Mouse (Mus musculus): ENCODE measurements around the gene Fshr. TPM values are rescaled to one million over a fixed set of nuclear protein-coding genes. Genes with fewer than 3 reads are reported as not detected.

Fshr gene
- polyA plus RNA-seq, 1 experiment from 2014 or later = not detected

- ATAC-seq (replicated peaks) = no peak
Observed at GRCm38 (mm10) chr17:89013691-89014090, 186.8 kb downstream of the Fshr start.

GRCm38 (mm10) chr17:89009117-89009516 is 191.4 kb downstream of the Fshr start:
- Histone ChIP-seq H3K27ac (no peak overlapping the region), H3K4me2 (no peak overlapping the region), H3K36me3 (replicated peaks) (no peaks in the 10 kb centered on the region), H3K27me3 (replicated peaks) (no peaks in the 10 kb centered on the region), H3K9ac (no peak overlapping the region), H3K9me3 (no peaks in the 10 kb centered on the region), H3K4me1 (no peaks in the 10 kb centered on the region), H3K4me3 (no peak overlapping the region)
- WGBS = 39% methylated on average over 1 of the region's 1 CpGs
- no peak for ATAC-seq (replicated peaks)

More at GRCm38 (mm10) chr17:89013691-89014090, 186.8 kb downstream of the Fshr start:
- H3K4me2 ChIP-seq = no peak overlapping the region
- H3K4me3 ChIP-seq = no peak overlapping the region
- no peaks in the 10 kb centered on the region for H3K9me3 ChIP-seq
- no peak overlapping the region for H3K9ac ChIP-seq
- no peaks in the 10 kb centered on the region for H3K4me1 ChIP-seq
- no peaks in the 10 kb centered on the region for H3K36me3 ChIP-seq (replicated peaks)
- H3K27ac ChIP-seq = no peak overlapping the region
- H3K27me3 ChIP-seq (replicated peaks) = no peaks in the 10 kb centered on the region

DNA sequence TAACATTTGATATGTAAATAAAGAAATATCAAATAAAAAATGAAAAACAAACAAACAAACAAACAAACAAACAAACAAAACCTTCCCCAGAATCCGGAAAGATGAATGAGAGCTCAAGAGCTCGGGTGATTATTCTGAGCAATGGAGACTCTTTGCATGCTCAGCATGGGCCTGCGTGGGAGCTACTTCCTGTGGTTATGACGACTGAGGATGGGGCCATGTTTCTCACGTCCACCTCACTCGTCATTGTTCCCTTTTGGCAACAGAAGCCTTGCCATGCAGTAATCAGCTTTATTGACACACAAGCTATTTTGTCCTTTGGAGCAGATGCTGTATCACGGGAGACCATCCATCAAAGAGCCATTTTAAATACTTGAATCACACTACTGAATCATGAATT is 191.8 kb downstream of the Fshr start:
- Histone ChIP-seq H3K4me1 (no peaks in the 10 kb centered on the region), H3K9me3 (no peaks in the 10 kb centered on the region), H3K27ac (no peak overlapping the region), H3K4me3 (no peak overlapping the region), H3K9ac (no peak overlapping the region), H3K27me3 (replicated peaks) (no peaks in the 10 kb centered on the region), H3K36me3 (replicated peaks) (no peaks in the 10 kb centered on the region), H3K4me2 (no peak overlapping the region)
- ATAC-seq (replicated peaks) = no peak
- 61% methylated on average over 7 of the region's 7 CpGs for WGBS

- no peaks in the 10 kb centered on the region for H3K9me3 ChIP-seq
- no peaks in the 10 kb centered on the region for H3K4me1 ChIP-seq
- H3K27ac ChIP-seq = no peak overlapping the region
- H3K27me3 ChIP-seq (replicated peaks) = no peaks in the 10 kb centered on the region
- no peak overlapping the region for H3K4me2 ChIP-seq
- no peak overlapping the region for H3K4me3 ChIP-seq
- ATAC-seq (replicated peaks) = no peak
- 55% methylated on average over 5 of the region's 5 CpGs for WGBS
- H3K36me3 ChIP-seq (replicated peaks) = no peaks in the 10 kb centered on the region
- no peak overlapping the region for H3K9ac ChIP-seq
Observed at GRCm38 (mm10) chr17:89005959-89006358, 194.5 kb downstream of the Fshr start.

- Histone ChIP-seq H3K4me2 (no peak overlapping the region), H3K36me3 (replicated peaks) (no peaks in the 10 kb centered on the region), H3K27ac (no peak overlapping the region), H3K4me3 (no peak overlapping the region), H3K9me3 (no peaks in the 10 kb centered on the region), H3K4me1 (no peaks in the 10 kb centered on the region), H3K9ac (no peak overlapping the region), H3K27me3 (replicated peaks) (no peaks in the 10 kb centered on the region)
- ATAC-seq (replicated peaks) = no peak
Observed at GRCm38 (mm10) chr17:88999907-89000306, 200.6 kb downstream of the Fshr start.

GRCm38 (mm10) chr17:88998243-88998642 is 202.2 kb downstream of the Fshr start:
- Histone ChIP-seq H3K27ac (no peak overlapping the region), H3K36me3 (replicated peaks) (no peaks in the 10 kb centered on the region), H3K9ac (no peak overlapping the region), H3K4me3 (no peak overlapping the region), H3K4me2 (no peak overlapping the region), H3K9me3 (no peaks in the 10 kb centered on the region), H3K27me3 (replicated peaks) (no peaks in the 10 kb centered on the region), H3K4me1 (no peaks in the 10 kb centered on the region)
- ATAC-seq (replicated peaks) = no peak
- 87% methylated on average over 1 of the region's 1 CpGs for WGBS

GRCm38 (mm10) chr17:88991238-88991637 is 209.2 kb downstream of the Fshr start:
- H3K27me3 ChIP-seq (replicated peaks) = no peaks in the 10 kb centered on the region
- no peak for ATAC-seq (replicated peaks)
- H3K4me2 ChIP-seq = no peak overlapping the region
- no peaks in the 10 kb centered on the region for H3K36me3 ChIP-seq (replicated peaks)
- H3K4me1 ChIP-seq = no peaks in the 10 kb centered on the region
- H3K4me3 ChIP-seq = no peak overlapping the region
- no peak overlapping the region for H3K9ac ChIP-seq
- H3K9me3 ChIP-seq = no peaks in the 10 kb centered on the region
- H3K27ac ChIP-seq = no peak overlapping the region
- WGBS = 92% methylated on average over 4 of the region's 4 CpGs

DNA sequence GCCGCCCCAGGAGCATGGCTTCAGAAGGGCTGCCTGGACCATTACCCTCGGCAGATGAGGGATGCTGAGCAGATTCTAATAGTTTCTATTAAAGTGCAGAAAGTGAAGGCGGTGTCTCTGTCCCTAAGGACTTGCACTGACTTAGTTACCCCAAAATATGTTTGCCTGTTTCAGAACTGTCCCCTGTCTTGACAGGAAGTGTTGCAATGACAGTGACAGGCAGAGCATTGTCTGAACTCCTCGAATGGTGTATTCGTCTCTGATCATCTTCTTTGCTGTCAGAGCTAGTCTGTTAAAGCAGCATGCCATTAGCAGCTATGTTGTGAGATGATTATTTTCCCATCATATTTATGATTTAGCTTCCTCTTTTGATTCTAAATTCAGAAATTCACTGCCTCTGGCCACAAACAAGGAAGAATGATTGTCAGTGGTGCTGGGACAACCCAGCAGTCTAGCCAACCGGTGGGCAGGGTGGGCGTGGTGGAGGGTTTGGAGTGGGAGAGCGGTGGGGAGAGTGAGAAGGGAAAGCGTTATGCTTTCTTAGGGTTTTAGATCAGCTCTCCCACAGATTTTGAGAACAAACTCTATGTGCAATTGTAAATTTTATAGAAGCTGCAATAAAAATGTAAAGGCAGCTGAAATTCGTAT is 219.6 kb downstream of the Fshr start:
- Histone ChIP-seq H3K27ac (no peak overlapping the region), H3K4me2 (no peak overlapping the region), H3K4me3 (no peak overlapping the region), H3K36me3 (replicated peaks) (no peaks in the 10 kb centered on the region), H3K9me3 (no peaks in the 10 kb centered on the region), H3K4me1 (no peaks in the 10 kb centered on the region), H3K27me3 (replicated peaks) (no peaks in the 10 kb centered on the region), H3K9ac (no peak overlapping the region)
- ATAC-seq (replicated peaks) = no peak; the same call in 1 of the 2 replicates
- WGBS = 75% methylated on average over 10 of the region's 10 CpGs

- no peaks in the 10 kb centered on the region for H3K9me3 ChIP-seq
- no peak overlapping the region for H3K4me3 ChIP-seq
- H3K9ac ChIP-seq = no peak overlapping the region
- WGBS = 94% methylated on average over 3 of the region's 3 CpGs
- H3K4me2 ChIP-seq = no peak overlapping the region
- no peaks in the 10 kb centered on the region for H3K4me1 ChIP-seq
- H3K36me3 ChIP-seq (replicated peaks) = no peaks in the 10 kb centered on the region
- H3K27ac ChIP-seq = no peak overlapping the region
- no peak for ATAC-seq (replicated peaks)
- H3K27me3 ChIP-seq (replicated peaks) = no peaks in the 10 kb centered on the region
Observed at GRCm38 (mm10) chr17:88974538-88974937, 225.9 kb downstream of the Fshr start.

DNA sequence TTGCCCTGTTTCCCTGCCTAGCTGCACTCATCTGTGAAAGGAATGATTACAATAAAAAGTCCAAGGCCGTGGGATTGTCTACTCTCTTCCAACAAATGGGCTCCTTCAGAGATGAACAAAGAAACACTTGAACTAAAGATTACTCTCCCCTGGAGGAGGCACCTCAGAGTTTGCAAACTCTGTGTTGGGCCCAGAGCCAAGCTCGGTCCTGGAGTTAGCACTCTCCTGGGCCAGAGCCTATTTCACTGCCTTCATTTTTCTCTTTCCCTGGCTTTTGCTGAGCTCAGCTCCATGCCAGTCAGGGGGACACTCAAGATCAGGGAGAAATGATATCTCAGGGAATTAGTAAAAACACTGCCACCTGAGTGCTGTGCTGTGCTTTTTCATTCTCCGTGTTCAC is 234.4 kb downstream of the Fshr start:
- Histone ChIP-seq H3K4me2 (no peak overlapping the region), H3K9me3 (no peaks in the 10 kb centered on the region), H3K27me3 (replicated peaks) (no peaks in the 10 kb centered on the region), H3K36me3 (replicated peaks) (no peaks in the 10 kb centered on the region), H3K9ac (no peak overlapping the region), H3K4me1 (no peaks in the 10 kb centered on the region), H3K27ac (no peak overlapping the region), H3K4me3 (no peak overlapping the region)
- WGBS = 58% methylated on average over 3 of the region's 3 CpGs
- ATAC-seq (replicated peaks) = no peak

DNA sequence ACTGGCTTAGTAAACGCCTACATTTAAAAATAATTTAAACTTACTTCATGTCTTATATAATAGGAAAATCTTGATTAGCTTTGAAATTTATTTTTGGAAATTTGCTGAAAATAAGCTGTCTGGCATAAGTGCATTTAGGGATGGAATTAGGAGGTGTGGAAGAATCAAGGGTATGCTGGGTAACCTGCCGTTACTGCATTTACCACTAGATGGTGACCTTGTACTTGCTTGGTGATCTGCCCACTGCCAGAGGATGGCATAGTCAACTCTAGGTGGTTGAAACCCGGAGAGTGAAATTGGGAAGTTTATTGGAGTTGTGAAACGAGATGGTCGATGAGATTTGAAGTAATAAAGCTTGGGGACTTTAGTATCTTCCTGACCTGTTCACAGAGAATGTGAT is 246.5 kb downstream of the Fshr start:
- Histone ChIP-seq H3K36me3 (replicated peaks) (no peaks in the 10 kb centered on the region), H3K4me2 (no peak overlapping the region), H3K27me3 (replicated peaks) (no peaks in the 10 kb centered on the region), H3K9ac (no peak overlapping the region), H3K4me1 (no peaks in the 10 kb centered on the region), H3K27ac (no peak overlapping the region), H3K9me3 (no peaks in the 10 kb centered on the region), H3K4me3 (no peak overlapping the region)
- WGBS = 36% methylated on average over 5 of the region's 5 CpGs
- peak; percentile 79 for ATAC-seq (replicated peaks)

DNA sequence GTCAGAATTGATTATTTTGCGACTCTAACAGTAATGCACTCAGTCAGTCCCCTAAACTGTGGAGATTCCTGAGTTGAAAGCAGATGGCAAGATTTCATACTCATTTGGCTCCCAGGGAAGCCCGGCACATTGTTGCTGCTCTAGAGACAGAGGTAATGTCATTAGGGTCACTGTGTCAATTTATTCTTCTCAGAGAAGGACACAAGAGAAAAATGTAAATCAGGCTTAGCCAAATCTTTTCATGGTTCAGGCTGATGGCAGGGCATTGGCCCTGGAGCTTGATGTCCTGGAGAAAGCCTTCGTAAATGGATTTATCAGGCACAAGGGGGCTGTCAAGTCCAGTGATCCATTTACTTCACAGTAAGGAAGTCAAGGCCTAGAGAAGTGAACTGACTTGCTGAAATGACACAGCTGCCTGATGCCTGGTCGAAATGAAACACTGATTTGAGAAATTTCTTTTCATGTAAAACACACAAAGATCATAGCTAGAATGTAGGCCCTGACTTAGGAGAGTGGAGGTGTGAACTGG is 262.3 kb downstream of the Fshr start:
- Histone ChIP-seq H3K36me3 (replicated peaks) (no peaks in the 10 kb centered on the region), H3K27me3 (replicated peaks) (no peaks in the 10 kb centered on the region), H3K9me3 (no peaks in the 10 kb centered on the region), H3K4me2 (0 out of 2 replicates have a peak overlapping the region, but pooled peaks have one; percentile 0), H3K4me3 (no peak overlapping the region), H3K9ac (no peak overlapping the region), H3K4me1 (peaks cover 25% of the 10 kb centered on the region), H3K27ac (peak overlapping the region; percentile 74)
- peak; percentile 84 for ATAC-seq (replicated peaks)
- WGBS = under 1% methylated on average over 4 of the region's 4 CpGs
